Mouse (Mus musculus) CD4-positive, CD25-positive, alpha-beta regulatory T cell, adult 2 months (primary cell): ENCODE measurements at regions not wholly inside any gene's neighbourhood (a gene's known extent, or its start where the extent isn't known, plus 50 kb on each side); places are given as distances from the start of the nearest gene placed in this dataset.

Source experiments
- DNase-seq: peaks from one replicate; pipeline ENCODE4 v3.0.0-alpha.2; 2012; ENCODE audit warnings: low read depth, low spot score

- no peak for DNase-seq
These were observed 430.9 kb upstream of the Camk1g start for GRCm38 (mm10) chr1:193800998-193801397.

DNA sequence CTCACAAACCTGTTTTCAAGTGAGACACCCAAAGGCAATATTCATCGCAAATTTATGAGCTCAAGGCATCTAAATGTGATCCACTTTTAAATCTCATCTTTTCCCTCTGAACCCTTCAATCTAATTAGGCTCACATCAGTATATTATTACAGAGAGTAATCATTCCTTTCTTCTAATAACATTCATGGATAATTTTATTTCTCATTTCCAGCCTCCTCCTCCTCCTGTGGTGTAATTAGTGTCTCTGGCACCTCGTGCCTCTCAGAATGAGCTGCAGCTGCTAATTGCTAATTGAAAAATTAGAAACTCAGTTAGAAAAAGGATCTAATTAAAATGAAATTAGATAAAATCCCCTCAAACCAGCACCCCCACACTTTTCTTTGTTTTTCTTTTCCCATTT is 420.5 kb upstream of the Camk1g start:
- DNase-seq: no peak

GRCm38 (mm10) chr1:193788496-193788895 is 418.4 kb upstream of the Camk1g start:
- no peak for DNase-seq

GRCm38 (mm10) chr1:193787417-193787816 is 417.3 kb upstream of the Camk1g start:
- DNase-seq: no peak

DNA sequence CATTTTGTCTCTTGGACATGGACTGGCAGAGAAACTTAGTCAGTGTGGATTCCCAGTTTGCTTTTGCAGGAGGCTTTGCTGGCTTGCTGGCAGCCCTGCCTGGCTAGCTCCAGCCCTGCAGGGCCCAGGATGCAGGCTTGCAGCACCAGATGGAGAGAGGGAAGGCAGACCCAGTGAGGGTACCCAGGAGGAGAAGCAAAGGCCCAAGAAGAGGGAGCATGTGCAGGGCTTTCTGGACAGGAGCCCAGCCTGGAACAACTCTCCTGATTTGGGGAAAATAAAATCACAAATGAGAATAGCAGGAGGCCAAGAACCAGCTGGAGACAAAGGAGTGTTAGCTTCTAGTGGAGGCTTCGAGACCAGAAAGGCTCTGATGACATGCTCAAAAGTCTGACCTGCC is 414.9 kb upstream of the Camk1g start:
- DNase-seq: no peak

- no peak for DNase-seq
These were observed 414.4 kb upstream of the Camk1g start for GRCm38 (mm10) chr1:193784526-193784925.

GRCm38 (mm10) chr1:193778181-193778580 is 408.1 kb upstream of the Camk1g start:
- no peak for DNase-seq

- no peak for DNase-seq
These were observed 399.4 kb upstream of the Camk1g start for GRCm38 (mm10) chr1:193769546-193769945.

DNA sequence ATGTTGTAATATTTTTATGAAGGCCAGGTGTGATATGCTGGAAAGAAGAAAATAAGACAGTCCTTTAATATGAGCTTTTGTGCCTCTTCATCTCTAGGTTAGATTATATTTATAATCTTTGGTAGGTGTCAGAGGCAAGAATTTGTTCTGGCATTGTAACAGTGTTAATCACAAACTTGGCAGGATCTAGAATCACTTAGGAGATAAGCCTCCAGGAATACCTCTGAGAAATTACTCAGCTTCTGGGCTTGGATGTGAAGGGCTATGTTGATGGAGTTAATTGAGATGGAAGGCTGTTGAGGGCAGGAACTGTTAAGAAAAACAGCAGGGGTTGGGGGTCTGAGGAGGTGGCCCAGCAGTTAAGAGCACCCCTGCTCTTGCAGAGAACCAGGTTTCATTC is 394.0 kb upstream of the Camk1g start:
- DNase-seq: no peak

GRCm38 (mm10) chr1:193751819-193752251 is 381.7 kb upstream of the Camk1g start:
- DNase-seq: no peak

DNA sequence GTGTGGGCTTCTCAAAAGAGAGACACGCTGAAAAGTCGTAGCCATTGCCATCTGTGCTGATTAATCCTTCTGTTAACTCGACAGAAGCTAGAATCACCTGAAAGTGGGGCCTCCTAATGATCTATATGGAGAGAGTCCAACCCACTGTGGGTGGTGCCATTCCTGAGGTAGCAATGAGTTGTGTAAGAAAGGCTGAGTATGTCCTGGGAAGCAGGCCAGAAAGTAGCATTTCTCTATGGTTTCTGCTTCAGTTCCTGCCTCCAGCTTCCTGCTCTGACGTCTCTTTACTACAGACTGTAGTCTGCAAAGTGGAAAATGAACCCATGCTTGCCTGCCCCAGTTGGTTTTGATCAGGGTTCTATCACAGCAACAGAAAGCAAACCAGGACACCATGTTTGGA is 380.8 kb upstream of the Camk1g start:
- DNase-seq: no peak

- DNase-seq: no peak
These were observed 377.4 kb upstream of the Camk1g start for GRCm38 (mm10) chr1:193747426-193747960.

GRCm38 (mm10) chr1:193742688-193743087 is 372.6 kb upstream of the Camk1g start:
- no peak for DNase-seq

DNA sequence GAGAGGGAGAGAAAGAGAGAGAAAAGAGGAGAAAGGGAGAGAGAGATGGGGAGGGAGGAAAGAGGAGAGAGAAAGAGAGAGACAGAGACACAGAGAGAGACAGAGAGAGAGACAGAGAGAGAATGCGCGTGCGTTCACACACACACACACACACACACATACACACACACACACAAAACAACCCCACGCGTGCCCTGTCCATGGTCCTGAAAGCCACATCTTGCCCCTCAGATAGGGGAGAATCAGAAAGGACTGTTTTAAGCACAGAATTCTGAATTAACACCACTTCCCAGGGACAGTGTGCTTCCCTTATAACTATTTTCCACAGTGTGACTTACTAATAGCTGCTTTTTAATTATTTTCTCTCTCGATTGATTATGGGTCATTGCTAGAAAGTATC is 368.7 kb upstream of the Camk1g start:
- no peak for DNase-seq

- DNase-seq: no peak
These were observed 365.9 kb upstream of the Camk1g start for GRCm38 (mm10) chr1:193735949-193736518.

- no peak for DNase-seq
These were observed 364.1 kb upstream of the Camk1g start for GRCm38 (mm10) chr1:193734014-193734763.

GRCm38 (mm10) chr1:193733402-193733801 is 363.3 kb upstream of the Camk1g start:
- DNase-seq: no peak

GRCm38 (mm10) chr1:193732113-193732512 is 362.0 kb upstream of the Camk1g start:
- no peak for DNase-seq

DNA sequence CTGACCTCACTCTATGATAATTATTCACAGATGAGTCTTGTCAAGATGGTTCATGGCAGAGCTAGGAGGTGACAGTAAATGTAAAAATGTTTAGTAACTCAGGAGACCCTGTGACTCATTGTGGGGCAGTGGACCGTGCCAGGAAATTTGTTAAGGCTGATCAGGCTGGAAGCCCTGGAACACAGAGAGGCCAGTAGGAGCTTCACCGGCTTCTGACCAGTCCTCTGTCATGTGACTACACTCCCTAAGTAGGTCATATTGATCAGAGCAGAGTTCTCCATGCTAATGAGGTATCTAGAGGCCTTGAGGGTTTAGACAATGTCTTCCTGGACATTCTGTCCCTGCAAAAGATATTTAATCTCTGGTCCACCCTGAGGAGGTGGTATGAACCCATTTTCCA is 351.8 kb upstream of the Camk1g start:
- DNase-seq: no peak

- no peak for DNase-seq
These were observed 350.3 kb upstream of the Camk1g start for GRCm38 (mm10) chr1:193720420-193720851.

DNA sequence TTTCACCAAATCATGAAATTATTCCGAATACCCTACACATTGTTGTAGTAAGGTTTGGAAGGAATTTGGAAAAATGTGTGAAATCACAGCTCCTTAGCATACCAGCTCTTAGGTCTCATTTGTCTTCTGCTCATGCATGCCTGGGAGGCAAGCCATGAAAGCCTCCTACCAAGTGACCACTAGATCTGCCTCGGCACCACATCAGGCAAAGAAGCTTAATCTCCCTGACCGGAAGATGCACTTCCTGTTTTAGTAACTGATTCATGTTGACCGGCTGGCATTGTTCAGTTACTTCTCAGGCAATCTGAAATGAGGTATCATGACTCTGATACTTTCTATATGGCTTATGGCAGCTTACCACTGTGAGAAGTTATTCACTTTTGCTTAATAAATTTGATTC is 345.2 kb upstream of the Camk1g start:
- DNase-seq: no peak

GRCm38 (mm10) chr1:193714631-193715030 is 344.5 kb upstream of the Camk1g start:
- DNase-seq: no peak

DNA sequence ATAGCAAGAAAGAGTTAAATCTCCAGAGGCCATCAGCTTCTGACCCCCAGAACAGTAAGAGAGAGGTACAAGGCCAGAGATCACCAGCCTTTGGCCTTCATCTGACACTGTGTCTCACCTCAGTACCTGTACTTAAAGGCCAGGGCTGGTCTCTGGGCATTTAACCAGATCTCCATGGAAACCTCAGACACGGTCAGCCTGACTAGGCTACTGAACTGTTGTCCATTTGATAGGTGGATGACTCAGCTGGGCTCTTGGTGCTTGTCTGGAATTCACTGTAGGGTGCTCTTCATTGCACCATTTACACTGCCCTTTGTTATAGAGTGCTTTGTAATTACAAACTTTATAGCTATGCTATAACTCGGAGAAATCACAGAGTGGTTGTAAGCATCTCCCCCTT is 335.1 kb upstream of the Camk1g start:
- DNase-seq: no peak
